Mouse (Mus musculus) MN1 (cell line): ENCODE measurements around the gene Poc5.

Source experiments
- DNase-seq: peaks from one replicate; pipeline ENCODE4 v3.0.0-alpha.2; 2016; ENCODE audit warnings: low spot score

Gene Poc5

DNA sequence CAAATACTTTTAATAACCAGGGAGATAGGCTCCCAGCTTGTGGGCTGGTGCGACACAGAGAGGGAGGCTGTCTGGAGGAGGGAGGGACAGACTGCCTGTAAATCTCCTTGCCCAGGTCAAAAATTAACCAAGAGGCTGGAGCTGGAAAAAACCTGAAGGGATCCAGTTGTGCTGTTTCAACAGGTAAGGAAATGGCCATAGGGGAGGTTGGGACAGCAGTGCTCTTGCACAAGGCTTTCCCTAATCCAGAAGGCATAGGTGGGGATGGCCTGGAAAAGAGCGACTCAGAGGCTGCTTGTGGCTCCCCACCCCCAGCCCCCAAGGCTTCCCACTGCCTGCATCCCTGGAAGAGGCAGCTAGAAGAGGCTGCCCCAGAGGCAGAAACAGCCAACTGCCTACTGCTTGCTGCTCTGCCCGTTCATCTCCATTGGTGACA, 44.3 kb downstream of the Poc5 start:
- no peak for DNase-seq

DNA sequence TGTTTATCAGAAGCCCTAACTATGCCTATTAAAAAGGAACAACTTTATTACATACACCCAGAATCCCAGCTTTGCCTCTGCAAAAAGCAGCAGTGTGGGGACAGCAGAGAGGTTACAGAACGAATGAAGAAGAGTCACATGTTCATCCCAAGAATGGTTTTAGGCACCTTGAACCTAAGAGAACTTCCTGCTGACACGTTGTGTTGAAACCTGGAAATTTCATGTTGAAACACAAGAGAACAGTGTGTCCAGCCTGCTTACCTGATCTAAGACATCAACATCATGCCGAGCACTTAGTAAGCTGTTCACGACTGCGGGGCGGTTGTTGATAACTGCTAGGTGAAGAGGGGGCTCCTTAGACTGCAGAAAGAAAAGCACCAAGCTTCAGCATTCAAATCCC, 44.9 kb downstream of the Poc5 start:
- no peak for DNase-seq

DNA sequence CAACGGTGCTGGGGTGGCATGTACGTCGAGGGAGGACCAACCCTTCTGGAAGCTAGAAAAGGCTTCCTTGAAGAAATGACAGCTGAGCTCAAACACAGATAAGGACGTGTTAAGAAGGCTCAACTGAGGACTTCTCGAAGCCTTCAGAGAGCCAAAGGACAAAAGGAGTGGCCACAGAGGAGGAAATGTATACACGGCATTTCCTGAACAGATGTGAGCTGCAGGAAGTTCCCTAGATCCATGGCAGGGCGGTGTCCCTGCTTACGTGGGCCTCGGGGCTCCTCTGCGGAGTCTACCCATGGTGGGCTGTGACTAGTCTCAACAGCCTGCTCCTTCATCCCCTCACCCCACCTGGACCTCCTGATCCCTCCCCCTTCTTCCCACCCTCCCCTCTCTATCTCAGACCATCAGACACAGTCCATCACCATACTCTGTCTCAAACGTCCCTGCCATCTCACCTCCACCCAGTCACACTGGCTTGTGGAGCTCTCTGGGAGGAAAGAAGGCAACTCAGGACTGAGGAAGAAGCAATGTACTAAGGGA, 45.6 kb downstream of the Poc5 start:
- DNase-seq: no peak

DNA sequence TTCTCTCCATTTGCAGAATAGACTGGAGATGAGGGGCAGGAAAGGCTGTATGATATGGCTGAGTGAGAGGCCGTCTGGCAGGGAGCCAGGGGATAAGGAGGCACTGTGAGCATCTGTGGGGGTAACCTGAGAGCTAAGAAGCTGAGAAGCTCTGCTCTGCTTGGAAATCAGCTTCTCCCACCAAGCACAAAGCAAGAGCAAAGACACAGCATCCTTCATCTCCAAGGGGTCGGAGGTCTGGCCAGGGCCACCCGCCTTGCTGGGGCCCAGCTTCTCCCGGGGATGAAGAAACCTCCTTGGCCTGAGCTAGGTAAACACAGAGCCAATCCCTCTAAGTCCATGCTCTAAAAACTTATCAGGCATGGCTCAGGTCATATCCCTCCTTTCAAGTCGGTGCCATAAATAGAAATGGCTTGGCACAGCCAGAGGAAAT, 46.8 kb downstream of the Poc5 start:
- no peak for DNase-seq

DNA sequence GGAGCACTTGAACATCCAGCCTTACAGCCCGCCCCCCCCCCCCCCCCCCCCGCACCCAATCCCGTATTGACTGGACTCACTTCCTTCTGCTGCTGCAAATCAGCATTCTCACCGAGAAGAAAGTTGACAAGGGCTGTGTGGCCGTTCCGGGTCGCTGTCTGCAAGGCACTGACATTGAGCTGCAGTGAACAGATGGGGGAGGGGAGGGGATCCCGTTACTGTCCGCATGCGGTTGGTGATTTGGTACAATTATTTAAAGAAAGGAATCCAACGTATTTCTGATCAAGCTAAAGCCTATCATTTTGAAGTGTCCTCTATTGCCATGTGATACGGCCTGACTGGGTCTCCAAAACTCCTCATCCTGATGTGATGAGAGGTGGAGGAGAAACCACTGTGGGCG, 47.7 kb downstream of the Poc5 start:
- DNase-seq: no peak

DNA sequence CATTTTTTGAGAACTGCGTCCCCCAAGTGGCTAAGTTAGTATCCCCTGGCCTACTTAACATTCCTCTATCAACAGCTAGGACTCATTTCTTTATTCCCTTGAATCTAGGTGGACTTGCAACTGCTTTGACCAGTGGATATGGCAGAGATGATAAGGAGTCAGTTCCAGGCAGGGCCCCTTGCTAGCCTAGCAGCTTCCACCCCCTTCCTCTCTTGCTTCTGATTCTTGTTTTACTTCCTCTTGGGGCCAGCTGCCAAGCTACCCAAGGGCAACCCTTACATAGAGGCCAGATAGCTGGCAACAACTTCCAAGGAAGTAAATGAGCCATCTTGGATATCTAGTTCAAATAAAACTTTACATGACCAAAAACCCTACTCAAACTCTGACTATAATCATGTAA, 48.8 kb downstream of the Poc5 start:
- no peak for DNase-seq

DNA sequence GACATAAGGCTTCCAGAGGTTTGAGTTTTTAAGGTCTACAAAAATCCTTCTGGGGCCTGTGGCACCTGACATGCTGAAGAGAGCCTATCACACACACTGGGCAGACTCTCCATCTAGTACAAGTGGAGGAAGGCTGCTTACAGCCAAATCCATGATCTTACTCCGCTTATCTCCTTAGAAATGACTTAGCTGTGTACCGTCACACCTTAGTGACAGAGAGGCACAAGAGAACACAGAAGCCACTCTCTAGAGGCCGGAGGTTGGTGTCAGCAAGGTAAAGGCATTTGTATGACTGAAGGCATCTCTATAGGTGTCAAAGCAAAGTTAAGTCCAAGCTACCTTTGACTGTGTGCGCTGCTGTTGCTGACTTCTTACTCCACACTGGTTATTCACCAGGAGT, 52.3 kb downstream of the Poc5 start:
- no peak for DNase-seq

DNA sequence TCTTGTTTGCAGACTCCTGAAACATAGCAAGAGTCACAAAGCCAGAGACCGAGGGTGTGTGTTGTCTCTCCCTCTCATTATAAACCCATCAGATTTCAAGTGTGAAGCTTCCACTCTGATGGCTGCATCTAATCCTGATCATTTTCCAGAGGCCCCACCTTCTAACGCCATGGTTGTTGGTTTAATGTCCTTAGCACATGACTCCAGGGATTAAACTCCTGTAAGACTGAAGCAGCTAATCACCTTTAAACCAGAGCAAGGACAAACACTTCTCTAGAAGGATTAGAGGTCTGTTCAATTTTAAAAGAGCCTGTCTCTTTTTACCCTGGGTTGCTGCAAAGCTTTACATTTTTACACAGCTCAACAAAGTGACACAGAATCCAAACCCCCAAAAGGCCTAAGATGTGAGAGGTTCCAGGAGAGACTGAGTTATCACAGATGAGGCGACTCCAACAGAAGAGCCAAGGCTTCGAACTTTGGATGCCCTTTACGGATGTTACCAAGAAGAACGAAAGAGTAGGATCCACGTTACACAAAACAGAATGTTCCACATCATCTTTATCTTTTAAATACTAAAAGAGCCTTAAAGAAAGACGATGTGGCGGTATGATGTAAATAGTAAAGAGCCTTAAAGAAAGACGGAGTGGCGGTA, 62.2 kb downstream of the Poc5 start:
- no peak for DNase-seq

DNA sequence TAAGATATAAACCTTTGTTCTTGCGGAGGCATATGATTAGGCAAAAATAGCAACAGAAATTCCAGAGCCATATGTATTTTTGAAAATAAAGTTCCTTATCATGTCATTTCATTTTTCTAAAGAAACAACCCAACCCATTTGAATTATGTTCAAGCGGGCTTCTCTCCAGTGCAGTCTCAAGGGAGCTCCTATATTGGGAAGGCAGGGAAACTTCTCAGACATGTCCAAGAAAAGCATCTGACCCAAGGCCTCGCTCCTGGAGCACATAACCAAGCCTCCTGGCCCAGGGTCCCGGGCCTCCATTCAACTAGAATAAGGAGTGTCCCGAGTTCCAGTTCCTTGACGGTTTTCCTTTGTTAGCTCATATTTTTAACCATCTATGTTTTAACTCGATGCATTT, 62.8 kb downstream of the Poc5 start:
- DNase-seq: no peak

DNA sequence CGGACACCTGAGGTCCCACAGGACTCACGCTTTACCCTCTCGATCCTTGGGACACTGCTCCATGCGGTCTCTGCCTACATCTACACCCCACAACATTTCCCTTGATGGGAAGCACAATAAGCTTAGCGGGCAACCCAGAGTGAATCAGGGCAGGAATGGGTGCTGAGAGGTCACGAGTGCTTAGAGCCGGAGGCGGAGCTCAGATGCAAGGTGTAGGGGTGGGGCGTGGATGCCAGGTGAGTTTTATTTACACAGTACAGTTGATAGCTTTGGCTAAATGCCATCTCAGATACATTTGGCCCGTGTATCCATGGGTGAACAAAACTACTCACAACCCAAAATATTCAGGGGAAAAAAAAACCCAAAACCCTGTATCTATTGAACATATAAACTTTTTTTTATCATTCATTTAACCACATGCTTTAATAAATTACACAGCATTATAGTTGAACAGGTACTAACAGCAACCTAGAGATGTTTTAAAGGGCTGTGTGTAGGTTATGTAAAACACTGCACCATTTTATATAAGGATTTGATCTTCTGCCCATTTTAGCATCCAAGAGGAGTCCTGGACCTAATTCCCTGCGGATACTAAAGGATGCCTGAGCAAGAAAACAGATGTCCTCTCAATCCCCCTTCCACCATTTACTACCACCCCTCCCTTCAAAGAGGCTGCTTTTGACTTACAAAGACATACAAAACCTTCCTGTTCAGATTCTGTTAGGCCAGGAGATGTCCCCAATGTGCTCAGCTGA, 63.5 kb downstream of the Poc5 start:
- no peak for DNase-seq

DNA sequence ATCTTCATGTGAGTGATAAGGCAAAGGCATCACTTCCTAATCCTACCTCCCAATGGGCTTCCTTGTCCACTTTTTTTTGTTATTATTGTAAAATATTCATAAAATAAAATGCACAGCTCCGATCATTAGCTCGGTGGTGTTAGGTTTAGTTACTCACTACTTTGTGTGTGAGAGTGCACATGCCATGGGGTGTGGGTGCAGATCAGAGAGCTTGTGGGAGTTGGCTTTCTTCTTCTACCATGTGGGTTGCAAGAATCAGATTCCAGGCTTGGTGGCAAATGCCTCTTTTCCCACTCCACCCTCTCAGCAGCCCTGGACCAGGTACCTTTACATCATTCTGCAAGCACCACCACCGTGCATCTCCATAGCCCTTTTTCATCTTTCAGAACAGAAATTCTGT, 64.5 kb downstream of the Poc5 start:
- no peak for DNase-seq

DNA sequence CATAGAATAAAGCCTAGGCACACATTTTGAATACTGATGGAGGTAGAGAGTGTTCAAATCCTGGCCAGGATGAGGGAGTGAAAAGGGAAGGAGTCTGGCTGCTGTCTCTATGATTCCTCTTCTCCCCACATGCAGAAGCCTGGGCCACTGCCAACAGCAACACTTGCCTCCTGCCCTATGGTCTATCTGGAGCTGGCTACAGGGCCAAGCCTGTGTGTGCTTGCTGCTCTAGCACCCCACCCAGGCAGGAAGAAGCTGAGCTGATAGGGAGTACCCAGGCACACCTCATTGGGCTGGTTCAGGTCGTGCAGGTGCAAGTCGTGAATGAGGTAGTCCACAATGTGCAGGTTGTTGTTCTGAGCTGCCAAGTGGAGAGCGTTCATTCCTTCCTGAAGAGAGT, 66.2 kb downstream of the Poc5 start:
- no peak for DNase-seq

DNA sequence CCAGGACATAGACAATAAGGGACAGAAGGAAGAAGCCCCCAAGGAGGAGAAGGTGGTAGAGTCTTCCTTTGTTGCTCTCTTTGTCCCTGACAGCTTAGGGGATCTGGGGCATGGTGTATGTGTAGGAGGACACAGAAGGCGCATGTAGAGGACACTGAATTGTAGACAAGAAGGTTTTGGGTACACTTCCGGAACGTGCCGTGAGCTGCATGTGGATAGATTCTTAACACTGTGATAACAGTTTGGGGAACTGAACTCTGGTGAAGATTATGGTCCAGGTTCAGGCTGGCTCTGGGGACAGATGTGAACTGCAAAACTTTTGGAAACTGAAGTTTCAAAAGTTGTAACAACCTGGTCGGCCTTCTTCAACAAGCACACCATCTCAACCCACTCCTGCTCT, 69.5 kb downstream of the Poc5 start:
- DNase-seq: no peak

DNA sequence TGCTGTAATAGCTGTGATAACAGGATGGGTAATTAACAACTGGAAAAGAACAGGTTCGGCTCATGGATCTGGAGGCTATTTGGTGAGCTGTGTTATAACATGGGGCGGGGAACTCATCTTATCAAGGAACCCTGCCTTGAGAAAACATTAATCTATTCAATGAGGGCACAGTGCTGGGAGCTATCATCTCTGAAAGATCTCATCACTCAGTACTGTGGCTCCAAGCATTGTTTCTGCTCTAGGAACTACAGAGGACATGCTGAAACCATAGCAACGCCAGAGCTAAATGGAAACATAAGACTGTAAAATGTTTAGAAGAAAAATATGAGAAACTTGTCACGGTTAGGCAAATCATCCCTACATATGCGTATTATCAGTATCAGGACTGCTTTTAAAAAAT, 69.9 kb downstream of the Poc5 start:
- DNase-seq: no peak

DNA sequence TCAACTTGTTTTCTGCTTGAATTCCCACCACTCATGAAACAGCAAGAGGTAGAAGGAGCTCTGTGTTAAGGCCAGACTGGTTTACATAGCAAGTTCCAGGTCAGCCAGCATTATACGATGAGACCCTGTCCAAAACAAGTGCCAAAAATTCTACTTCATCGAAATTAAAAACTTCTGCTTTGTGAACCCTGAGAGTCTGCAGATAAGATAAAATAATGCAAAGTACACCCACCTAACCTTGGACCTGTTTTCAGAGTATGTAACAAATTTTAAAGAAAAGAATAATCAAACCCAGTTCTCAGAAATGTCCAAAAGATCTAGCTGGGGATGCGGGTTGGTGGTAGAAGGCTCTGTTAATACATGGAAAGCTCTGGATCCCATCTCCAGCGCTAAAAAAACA, 70.5 kb downstream of the Poc5 start:
- DNase-seq: no peak

DNA sequence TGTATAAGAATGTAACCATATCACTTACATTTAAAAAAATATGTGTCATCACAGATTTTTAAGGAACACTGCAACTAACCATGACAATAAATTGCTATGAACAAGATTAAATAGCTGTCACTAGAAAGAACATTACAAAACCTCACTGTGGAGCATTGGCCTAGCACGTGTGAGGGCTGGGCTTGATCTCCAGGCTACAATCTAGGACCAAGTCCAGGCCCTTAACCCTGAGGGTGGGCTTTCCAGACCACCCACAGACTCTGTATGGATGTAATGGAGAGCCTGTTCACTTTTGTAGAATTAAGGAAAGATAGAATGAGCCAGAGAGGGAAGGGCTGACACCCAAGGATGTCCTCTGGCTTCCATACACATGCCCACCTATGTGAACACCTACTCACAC, 74.5 kb downstream of the Poc5 start:
- no peak for DNase-seq

DNA sequence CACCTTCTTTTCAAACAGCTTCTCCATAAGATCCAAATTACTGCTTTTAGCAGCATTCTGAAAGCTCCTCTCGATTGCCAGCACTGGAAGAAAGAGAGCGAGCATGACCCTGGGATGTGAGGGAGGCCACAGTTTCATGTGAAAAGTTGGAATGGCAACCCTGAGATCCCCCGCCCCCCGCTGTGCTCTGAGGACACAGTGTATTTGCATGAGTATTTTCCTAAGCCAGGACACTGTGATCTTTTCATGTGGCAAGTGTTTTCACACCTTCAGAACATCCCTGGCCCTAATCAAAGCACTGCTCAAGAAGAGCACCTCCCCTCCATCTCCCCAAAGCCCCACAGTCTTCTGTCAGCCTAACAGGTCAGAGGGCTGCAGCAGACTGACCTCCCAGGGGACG, 77.2 kb downstream of the Poc5 start:
- no peak for DNase-seq
